Mouse (Mus musculus) heart, embryonic 16.5 days (tissue): ENCODE data around the gene Asic3. TPM values are rescaled to one million over a fixed set of nuclear protein-coding genes. Genes with fewer than 3 reads are reported as not detected.
A peak's percentile ranks its signal among the peaks of the same experiment; 100 is the strongest.

Source experiments
- ATAC-seq: fragments of 200-750 bp; cut with Nextera tagmentation; replicated peaks from 2 replicates; pipeline ENCODE4 v1.8.0; 2017; ENCODE audit warnings: moderate number of reproducible peaks; ENCODE audit not compliant: insufficient read depth, low FRiP score; ENCODE audit errors: extremely low read depth
- H3K27ac ChIP-seq: fragments of 300-500 bp; sonication (generic); 2 replicates; pipeline ENCODE4 v1.5.1; 2014; ENCODE audit warnings: mild to moderate bottlenecking, low read length, control low read depth, moderate library complexity
- H3K27me3 ChIP-seq: fragments of 300-500 bp; sonication (generic); 2 replicates; pipeline ENCODE4 v1.6.1; 2014; ENCODE audit warnings: low read length, mixed read lengths; ENCODE audit not compliant: control insufficient read depth, insufficient read depth
- H3K36me3 ChIP-seq: fragments of 300-500 bp; sonication (generic); 2 replicates; pipeline ENCODE4 v1.6.1; 2014; ENCODE audit not compliant: control insufficient read depth, insufficient read depth
- H3K4me1 ChIP-seq: fragments of 300-500 bp; sonication (generic); 2 replicates; pipeline ENCODE4 v1.6.1; 2014; ENCODE audit warnings: low read length, mixed read lengths; ENCODE audit not compliant: control insufficient read depth, insufficient read depth
- H3K4me2 ChIP-seq: fragments of 300-500 bp; sonication (generic); 2 replicates; pipeline ENCODE4 v1.6.1; 2014; ENCODE audit warnings: low read depth, mild to moderate bottlenecking, control low read depth, low read length
- H3K4me3 ChIP-seq: fragments of 300-500 bp; sonication (generic); 2 replicates; pipeline ENCODE4 v1.5.1; 2014; ENCODE audit warnings: mild to moderate bottlenecking, control low read depth, low read length
- H3K9ac ChIP-seq: fragments of 300-500 bp; sonication (generic); 2 replicates; pipeline ENCODE4 v1.6.1; 2014; ENCODE audit warnings: low read length, control low read depth
- H3K9me3 ChIP-seq: fragments of 300-500 bp; sonication (generic); replicated peaks from 2 replicates; pipeline ENCODE4 v1.6.1; 2016; ENCODE audit warnings: low read length; ENCODE audit not compliant: control insufficient read depth
- WGBS: fragments of 180-500 bp; shearing (Covaris S2); extraction: QIAGEN DNeasy Blood & Tissue Kit; methylation state at CpG from one replicate; pipeline ENCODE4 v1.1.7; 2014; 5-methylcytosine and 5-hydroxymethylcytosine counted together
- polyA plus RNA-seq: library from polyadenylated mRNA; unstranded; fragments of >200 nt; fragmentation: Nextera tagmentation; extraction: Ambion mirVana; gene quantifications from 2 replicates; pipeline ENCODE4 v1.2.1, GENCODE M21; 2015

The Asic3 gene
- polyA plus RNA-seq, 1 experiment from 2014 or later, result 0.14 TPM

DNA sequence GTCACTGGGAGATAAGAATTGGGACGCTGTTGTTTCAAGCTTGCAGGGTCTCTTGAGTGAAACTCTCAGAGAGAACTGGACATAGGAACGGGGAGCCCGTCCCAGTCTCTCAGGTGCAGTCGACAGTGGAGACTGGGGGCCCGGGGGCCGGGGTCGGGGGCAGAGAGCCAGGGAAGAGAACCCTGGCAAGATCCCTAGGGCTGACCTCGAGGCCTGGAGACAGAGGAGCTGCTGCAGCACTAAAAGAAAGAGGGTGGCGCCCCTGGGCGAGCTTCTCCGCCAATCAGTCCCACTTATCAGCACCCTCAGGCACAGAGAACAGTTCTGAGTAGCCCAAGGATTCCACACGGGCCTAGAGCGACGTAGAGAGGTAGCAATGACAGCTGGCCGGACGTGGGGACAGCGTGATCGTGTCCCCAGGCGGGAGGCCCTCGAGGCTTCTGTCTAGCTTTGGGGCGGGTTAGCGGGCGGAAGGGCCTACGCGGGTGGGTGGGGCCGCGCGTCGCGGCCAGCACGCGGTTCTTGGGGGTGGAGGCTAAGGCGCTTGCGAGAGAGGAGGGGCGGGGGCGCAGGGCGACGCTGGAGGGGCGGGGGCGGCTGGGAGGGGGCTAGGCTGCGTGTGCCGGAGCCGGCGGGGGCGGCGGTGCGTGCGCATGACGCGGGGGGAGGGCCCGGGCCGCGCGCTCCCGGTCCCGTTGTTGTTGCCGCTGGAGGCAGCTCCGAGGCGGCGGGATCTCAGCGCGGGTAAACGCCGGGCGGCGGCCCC, 38.3 kb downstream of the Asic3 start:
- Histone ChIP-seq H3K4me3 (peak overlapping the region; percentile 95), H3K27ac (peak overlapping the region; percentile 93), H3K4me1 (peaks cover 41% of the 10 kb centered on the region), H3K9me3 (no peaks in the 10 kb centered on the region), H3K4me2 (peak overlapping the region; percentile 97), H3K36me3 (no peaks in the 10 kb centered on the region), H3K9ac (peak overlapping the region; percentile 97), H3K27me3 (no peaks in the 10 kb centered on the region)
- peak; percentile 82 for ATAC-seq
- WGBS, result 2% methylated on average over 63 of the region's 66 CpGs

DNA sequence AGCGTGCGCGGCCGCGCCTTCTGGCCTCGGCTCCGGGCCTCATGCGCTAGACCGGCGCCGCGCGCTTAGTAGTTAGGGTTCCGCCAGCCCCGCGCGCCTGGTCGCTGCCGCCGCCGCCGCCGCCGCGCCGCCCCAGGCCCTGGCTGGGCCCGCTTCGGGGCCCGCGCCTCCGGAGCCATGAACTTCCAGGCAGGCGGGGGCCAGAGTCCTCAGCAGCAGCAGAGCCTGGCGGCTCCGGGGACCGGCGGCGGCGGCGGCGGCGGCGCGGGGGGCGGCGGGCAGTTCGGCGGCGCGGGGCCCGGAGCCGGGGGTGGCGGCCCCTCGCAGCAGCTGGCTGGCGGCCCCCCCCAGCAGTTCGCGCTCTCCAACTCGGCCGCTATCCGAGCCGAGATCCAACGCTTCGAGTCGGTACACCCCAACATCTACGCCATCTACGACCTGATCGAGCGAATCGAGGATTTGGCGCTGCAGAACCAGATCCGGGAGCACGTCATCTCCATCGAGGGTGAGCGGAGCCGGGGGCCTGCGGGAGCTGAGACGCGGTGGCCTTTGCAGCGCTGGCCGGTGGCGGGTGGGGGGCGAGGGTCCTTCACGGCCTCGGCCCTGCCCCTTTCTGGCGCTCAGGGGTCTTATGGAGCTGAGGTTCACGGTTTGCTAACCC, 39.0 kb downstream of the Asic3 start, which contains the start of gene Agap3:
Gene Agap3 (plus strand): TSS at position 148 of the 661 bp plus-strand sequence.
- Histone ChIP-seq H3K27me3 (no peaks in the 10 kb centered on the region), H3K9ac (peak within 1 kb of the TSS; percentile 97), H3K27ac (peak within 1 kb of the TSS; percentile 93), H3K9me3 (no peaks in the 10 kb centered on the region), H3K36me3 (no peaks in the 10 kb centered on the region; the same call in 1 of the 2 replicates), H3K4me1 (peaks cover 41% of the 10 kb centered on the region), H3K4me2 (peak within 1 kb of the TSS; percentile 97), H3K4me3 (peak within 1 kb of the TSS; percentile 95)
- WGBS, result 0% methylated on average over 63 of the region's 85 CpGs
- peak; percentile 31 for ATAC-seq

DNA sequence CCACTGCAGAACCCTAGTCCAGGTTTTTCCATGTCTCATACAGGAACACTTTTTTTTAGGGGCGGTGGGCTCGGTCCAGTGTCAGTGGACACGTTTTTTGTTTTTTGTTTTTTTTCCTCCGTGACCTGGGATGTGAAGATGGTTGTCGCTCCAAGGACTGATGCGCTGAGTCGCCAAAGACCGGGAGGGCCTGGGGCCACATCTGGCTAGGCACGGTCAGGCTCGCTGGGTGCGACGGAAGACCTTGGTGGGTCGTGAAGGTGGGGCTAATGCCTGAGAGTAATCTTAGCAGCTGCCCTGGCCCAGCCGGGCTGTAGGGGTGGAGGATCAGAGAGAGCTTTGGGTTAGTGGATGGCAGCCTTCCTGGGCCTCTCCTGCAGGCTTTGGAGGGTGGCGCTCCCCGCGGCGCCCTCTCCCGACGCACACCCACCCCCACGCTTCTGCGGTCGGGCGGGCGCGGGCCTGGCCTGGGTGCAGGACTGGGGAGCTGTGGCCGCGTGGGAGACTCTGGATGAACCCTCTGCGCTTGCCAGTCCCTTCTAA, 39.6 kb downstream of the Asic3 start:
- WGBS, result 1% methylated on average over 29 of the region's 29 CpGs
- Histone ChIP-seq H3K36me3 (no peaks in the 10 kb centered on the region; the same call in 1 of the 2 replicates), H3K4me1 (peaks cover 36% of the 10 kb centered on the region), H3K4me2 (peak overlapping the region; percentile 97), H3K27me3 (no peaks in the 10 kb centered on the region), H3K9me3 (no peaks in the 10 kb centered on the region), H3K27ac (peak overlapping the region; percentile 93), H3K4me3 (peak overlapping the region; percentile 95), H3K9ac (peak overlapping the region; percentile 97)
- ATAC-seq, result no peak

DNA sequence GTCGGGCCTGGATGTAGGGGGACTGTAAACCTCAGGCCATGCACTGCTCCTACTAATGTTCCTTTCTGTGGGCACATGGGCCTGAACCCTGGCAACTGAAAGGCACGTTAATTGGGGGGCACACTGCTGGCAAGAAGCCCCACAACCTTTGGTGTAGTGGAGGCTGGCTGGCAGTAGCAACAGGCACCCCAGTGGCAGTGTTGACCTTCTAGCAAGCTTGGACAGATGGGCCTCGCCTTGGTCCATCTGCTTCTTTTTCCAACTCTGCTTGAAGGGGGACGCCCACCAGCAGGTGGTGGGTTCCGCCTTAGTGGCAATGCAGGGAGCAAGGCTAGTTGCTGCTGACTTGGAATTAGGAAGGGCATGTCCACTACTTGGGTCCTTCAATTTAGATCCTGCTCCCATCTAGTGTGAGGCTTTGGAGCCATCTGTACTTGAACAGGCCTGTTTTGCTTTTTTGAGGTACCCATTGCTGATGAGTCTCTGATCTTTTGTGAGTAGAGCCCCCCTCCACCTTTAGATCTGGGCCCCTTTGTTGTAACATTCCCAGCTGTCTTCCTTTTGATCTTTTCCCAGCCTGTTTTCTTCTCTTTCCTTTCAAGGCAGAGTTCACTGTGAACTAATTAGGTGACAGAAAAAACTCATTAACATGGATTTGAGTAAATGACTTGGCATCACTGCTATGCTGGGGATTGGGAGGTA, 40.2 kb downstream of the Asic3 start:
- H3K9me3 ChIP-seq, result no peaks in the 10 kb centered on the region

DNA sequence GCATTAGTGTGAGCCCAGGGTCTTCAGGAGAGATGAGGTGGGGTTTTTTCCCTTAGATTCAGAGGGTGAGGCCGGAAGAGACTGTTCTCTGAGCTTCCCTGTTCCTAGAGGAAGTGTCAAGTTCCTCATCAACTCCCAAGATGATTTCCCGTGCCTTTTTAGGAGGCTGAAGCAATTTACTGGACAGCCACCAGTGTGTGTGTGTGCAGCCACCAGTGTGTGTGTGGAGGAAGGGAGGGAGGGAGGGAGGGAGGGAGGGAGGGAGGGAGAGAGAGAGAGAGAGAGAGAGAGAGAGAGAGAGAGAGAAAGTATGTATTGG, 40.8 kb downstream of the Asic3 start:
- Histone ChIP-seq H3K27ac (peak overlapping the region; percentile 93), H3K4me2 (peak overlapping the region; percentile 97), H3K9me3 (no peaks in the 10 kb centered on the region), H3K4me3 (peak overlapping the region; percentile 95), H3K27me3 (no peaks in the 10 kb centered on the region), H3K9ac (peak overlapping the region; percentile 97; the same call in 1 of the 2 replicates), H3K4me1 (peaks cover 32% of the 10 kb centered on the region), H3K36me3 (no peaks in the 10 kb centered on the region; the same call in 1 of the 2 replicates)
- WGBS, result 27% methylated on average over 2 of the region's 2 CpGs
- no peak for ATAC-seq

More for the DNA sequence above, 40.2 kb downstream of the Asic3 start:
- 19% methylated on average over 5 of the region's 5 CpGs for WGBS
- peak overlapping the region; percentile 95 for H3K4me3 ChIP-seq
- H3K27me3 ChIP-seq, result no peaks in the 10 kb centered on the region
- peak overlapping the region; percentile 97 for H3K9ac ChIP-seq
- H3K36me3 ChIP-seq, result no peaks in the 10 kb centered on the region; the same call in 1 of the 2 replicates
- peak overlapping the region; percentile 97 for H3K4me2 ChIP-seq
- peak overlapping the region; percentile 93 for H3K27ac ChIP-seq
- ATAC-seq, result no peak
- H3K4me1 ChIP-seq, result peaks cover 32% of the 10 kb centered on the region

DNA sequence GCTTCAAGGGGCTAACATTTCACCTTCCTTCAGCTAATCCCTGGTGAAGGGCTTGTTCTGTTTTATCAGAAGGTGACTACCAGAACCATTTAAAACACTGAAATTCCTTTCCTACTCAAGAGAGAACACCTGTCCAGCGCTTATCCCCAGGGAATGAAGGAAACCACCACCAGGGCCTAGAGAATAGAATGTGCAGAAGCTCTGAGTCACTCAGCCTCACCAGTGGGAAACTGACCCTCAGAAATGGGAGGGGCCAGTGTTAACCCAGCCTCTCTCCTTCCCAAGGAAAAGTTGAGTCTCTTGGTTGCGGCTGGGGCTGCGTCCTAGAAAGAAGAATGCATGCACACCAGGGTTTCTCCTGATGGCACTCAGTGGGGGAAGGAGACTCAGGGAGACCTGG, 41.9 kb downstream of the Asic3 start:
- Histone ChIP-seq H3K9ac (peak overlapping the region; percentile 21; the same call in 1 of the 2 replicates), H3K36me3 (no peaks in the 10 kb centered on the region; the same call in 1 of the 2 replicates), H3K4me2 (peak overlapping the region; percentile 25; the same call in 1 of the 2 replicates), H3K27me3 (no peaks in the 10 kb centered on the region), H3K4me1 (peaks cover 32% of the 10 kb centered on the region), H3K27ac (peak overlapping the region; percentile 71), H3K4me3 (no peak overlapping the region), H3K9me3 (no peaks in the 10 kb centered on the region)
- 63% methylated on average over 3 of the region's 3 CpGs for WGBS
- ATAC-seq, result no peak

DNA sequence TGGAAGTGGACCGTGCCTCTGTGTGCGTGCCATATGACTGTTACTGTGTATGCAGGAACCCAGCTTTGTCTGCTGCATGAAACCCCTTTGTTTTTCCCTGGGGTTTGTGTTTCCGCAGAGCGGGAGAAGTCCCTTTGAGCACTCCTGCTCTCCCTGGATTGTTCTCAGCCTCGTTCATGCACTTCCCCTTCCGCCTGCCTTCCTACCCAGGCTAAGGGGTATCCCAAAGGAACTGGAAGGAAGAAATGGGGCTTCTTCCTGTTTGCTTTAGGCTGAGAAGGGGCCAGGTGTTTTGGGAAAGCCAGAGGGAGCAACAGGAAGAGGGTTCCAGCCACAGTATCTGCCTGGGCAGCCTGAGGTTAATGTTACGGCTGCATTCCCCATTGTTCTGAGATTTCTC, 42.4 kb downstream of the Asic3 start:
- ATAC-seq, result no peak
- H3K27me3 ChIP-seq, result no peaks in the 10 kb centered on the region
- no peak overlapping the region for H3K4me3 ChIP-seq
- peaks cover 32% of the 10 kb centered on the region for H3K4me1 ChIP-seq
- H3K9ac ChIP-seq, result 0 out of 2 replicates have a peak overlapping the region, but pooled peaks have one; percentile 0
- 67% methylated on average over 7 of the region's 7 CpGs for WGBS
- H3K27ac ChIP-seq, result peak overlapping the region; percentile 71
- H3K9me3 ChIP-seq, result no peaks in the 10 kb centered on the region
- H3K4me2 ChIP-seq, result no peak overlapping the region
- no peaks in the 10 kb centered on the region; the same call in 1 of the 2 replicates for H3K36me3 ChIP-seq

DNA sequence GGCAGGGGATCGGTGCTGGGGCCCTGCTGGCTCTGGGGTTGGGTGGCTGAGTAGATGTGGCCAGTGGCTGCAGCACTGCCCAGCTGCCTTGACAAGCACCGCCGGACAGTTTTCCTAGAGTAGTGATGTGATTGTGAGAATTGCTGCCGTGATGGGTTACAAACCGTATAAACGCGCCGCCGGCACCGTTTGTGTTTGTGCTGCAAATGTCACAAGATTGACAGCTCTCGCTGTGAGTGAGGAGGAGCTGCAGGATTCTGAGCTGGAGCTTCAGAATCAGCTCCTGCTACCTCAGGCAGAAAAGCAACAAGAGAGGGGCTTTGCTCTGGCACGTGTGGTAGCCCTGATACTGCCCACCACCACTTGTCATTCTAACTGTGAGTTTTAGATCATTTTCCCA, 53.6 kb downstream of the Asic3 start:
- WGBS, result 56% methylated on average over 12 of the region's 12 CpGs
- Histone ChIP-seq H3K4me1 (no peaks in the 10 kb centered on the region; the same call in 1 of the 2 replicates), H3K36me3 (no peaks in the 10 kb centered on the region), H3K4me3 (no peak overlapping the region), H3K9ac (no peak overlapping the region), H3K4me2 (no peak overlapping the region), H3K27ac (no peak overlapping the region), H3K9me3 (no peaks in the 10 kb centered on the region), H3K27me3 (no peaks in the 10 kb centered on the region)
- ATAC-seq, result no peak
